Mouse (Mus musculus) mature B cell (primary cell): Measurements from ENCODE around the gene Ece1.

ENCODE experiments used
- in situ Hi-C: fragments of 300-500 bp; cut with MboI; formaldehyde crosslinking; loops from 2 replicates; pipeline ENCODE4 v1.14.3; 2019

The Ece1 gene

DNA sequence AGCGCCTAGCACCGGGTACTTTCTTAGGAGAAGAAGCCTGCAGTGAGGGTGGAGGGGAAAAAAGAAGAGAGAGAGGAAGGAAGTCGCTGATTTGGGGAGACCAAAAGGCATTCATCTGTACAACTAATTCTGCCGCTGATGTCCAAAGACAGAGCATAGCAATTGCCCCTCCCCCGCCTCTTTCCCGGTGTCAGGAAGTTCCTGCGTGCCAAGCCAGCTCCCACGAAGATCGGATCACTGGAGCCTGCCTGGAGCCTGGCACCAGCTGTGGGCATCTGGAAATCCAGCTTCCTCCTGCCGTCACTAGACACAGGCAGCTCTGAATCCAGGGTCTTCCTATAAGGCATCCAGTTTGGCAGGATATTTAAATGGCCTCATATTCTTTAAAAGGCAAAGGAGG is 122.2 kb downstream of the Ece1 start:
- in situ Hi-C loops = no loop called here

GRCm38 (mm10) chr4:137984746-137985145 is 122.7 kb downstream of the Ece1 start:
- in situ Hi-C loops = no loop called here

GRCm38 (mm10) chr4:137989426-137989825 is 127.4 kb downstream of the Ece1 start:
- in situ Hi-C loops = no loop called here

- in situ Hi-C loops = no loop called here
Observed at GRCm38 (mm10) chr4:137990433-137990832, 128.4 kb downstream of the Ece1 start.

- in situ Hi-C loops = no loop called here
Observed at GRCm38 (mm10) chr4:137991240-137991639, 129.2 kb downstream of the Ece1 start.

- in situ Hi-C loops = no loop called here
Observed at GRCm38 (mm10) chr4:137992890-137993289, 130.9 kb downstream of the Ece1 start, which contains the start of gene Eif4g3. Eif4g3 (plus strand) TSS chr4:137993022.

GRCm38 (mm10) chr4:137993291-137993758 is 131.3 kb downstream of the Ece1 start:
- in situ Hi-C loops = no loop called here

DNA sequence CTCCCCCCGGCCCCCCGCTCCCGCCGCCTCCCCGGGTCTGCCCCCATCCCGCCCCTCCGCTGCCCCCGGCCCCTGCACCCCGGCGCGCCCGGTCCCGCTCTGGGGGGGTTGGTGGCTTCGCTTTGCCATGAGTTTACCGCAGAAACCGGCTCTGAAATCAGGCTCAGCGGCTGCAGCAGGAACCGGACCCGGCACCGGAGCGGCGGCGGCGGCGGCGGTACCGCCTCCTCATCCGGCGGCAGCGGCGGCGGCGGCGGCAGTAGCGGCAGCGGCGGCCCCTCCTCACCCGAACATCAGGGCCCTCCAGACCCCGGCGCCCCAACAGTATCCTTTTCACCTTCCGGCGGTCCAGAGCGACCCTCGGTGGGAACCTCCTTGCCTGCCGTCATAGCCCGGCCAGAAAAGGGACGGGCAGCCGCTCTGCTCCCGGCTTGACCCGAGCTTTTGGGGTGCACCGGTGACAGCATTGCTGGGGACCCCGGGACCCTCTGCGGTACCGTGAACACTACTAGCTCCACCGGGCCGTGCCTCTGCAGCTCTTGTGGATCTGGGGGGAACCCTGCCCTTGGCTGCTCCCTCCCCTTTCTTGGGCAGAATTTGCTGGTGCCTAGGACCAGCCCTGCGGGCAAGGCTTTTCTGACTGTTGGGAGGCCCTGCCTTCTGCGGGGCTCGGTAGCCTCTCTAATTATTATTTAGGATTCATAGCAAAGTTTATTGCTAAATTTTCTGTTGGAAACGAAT is 132.0 kb downstream of the Ece1 start:
- in situ Hi-C loops = no loop called here

DNA sequence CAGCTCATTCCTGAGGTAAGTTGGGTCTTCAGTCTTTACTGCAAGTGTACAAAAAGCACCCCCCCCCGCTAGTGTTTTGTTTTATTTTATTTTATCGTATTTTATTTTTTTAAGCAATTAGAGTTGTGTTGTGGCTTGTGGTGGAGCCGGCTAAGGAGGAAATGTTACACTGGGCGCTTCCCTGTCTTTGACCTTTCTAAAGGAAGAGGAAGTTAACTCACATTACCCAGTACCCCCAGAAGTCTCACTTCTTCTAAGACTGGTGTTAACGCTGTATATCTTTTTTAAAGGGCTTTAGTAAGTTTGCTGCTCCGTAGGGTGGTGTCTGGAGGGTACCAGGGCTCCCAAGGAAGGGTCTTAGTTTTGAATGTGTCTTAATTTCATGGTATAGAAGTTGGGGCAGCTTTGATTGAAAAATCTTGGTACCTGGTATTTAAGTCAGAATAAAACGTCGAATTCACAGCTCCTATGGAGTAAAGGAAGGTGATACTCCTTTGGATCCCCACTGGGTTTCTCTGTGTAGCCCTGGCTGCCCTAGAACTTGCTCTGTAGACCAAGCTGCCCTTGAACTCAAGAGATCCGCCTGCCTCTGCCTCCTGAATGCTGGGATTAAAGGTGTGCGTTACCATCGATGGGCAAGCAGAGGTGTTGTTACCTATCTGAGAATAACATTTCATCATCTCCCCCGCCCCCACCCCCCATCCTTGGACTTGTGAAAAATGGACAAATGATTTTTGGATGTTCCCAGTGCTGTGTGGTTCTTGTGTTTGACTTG is 132.7 kb downstream of the Ece1 start:
- in situ Hi-C loops = no loop called here

- in situ Hi-C loops = no loop called here
Observed at GRCm38 (mm10) chr4:137995399-137995798, 133.4 kb downstream of the Ece1 start.

DNA sequence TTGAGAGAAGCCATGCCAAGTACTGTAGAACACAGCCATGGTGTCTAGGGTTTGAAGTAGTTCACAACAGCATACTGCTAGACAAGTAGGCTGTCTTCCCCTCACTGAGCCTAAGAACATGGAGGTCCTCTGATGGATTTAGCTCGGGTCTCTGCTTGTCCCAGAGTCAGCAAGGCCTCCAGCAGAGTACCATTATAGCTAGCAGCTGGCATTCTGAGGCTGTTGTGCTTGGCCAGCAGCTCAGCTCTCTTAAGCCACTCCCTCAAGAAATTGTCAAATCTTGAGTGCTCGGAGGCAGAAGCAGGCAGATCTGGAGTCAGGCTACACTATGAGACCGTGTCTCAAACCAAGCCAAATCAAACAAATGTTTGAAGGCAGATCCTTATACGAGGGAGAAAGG is 136.2 kb downstream of the Ece1 start:
- in situ Hi-C loops = no loop called here

- in situ Hi-C loops = no loop called here
Observed at GRCm38 (mm10) chr4:138000682-138001081, 138.6 kb downstream of the Ece1 start.

DNA sequence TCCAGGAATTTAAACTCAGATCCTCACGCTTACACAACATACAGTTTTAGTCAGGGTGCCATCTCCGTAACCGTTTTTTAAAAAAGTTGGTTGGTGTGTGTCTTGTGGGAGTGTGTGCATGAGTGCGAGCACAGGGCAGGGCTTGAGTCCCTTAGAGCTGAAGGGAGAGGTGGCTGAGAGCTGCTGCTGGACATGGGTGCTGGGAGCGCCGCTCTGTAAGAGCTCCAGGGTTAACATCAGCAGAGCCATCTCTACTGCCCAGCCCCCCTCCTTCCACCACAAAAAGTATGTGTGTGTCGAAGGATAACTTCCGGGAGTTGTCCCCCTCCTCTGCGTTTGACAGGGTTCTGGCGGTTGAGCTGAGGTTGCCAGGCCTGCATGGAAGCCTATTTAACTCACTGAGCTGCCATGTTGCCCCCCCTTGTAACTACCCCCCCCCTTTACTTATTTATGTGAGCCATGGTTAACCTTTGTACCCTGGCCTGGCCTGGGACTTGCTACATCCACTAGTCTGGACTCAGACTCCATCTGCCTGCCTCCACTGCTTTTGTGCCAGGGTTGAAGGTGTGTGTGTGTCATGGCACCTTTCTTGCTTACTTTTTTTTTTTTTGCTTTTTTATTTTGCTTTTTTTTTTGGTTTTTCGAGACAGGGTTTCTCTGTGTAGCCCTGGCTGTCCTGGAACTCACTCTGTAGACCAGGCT is 142.0 kb downstream of the Ece1 start:
- in situ Hi-C loops = no loop called here

- in situ Hi-C loops = no loop called here
Observed at GRCm38 (mm10) chr4:138005781-138006180, 143.7 kb downstream of the Ece1 start.

DNA sequence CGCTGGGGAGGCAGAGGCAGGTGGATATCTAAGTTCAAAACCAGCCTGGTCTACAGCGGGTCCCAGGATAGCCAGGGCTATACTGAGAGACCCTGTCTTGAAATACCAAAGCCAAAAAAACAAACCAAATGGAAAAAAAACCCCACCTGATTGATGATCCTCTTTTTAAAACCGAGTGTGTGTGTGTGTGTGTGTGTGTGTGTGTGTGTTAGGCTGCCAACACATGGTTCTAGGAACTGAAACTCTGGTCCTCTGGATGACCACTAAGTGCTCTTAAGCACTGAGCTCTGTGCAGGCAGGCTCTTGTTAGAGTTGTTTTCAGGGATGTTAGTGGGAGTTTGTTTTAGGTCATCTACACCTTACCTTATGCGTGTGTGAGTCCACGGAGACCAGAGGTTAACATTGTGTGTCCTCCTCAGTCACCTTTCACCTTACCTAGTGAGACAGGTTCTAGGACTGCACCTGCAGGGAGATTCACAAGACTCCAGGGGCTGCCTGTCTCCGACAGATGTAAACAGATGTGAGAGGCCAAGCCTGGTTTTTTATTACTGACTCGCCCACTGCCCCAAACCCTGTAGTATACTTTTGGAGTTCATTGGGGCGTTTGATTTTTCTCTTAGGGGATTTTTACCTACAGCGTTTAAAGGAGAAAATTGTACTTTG is 145.0 kb downstream of the Ece1 start:
- in situ Hi-C loops = no loop called here

DNA sequence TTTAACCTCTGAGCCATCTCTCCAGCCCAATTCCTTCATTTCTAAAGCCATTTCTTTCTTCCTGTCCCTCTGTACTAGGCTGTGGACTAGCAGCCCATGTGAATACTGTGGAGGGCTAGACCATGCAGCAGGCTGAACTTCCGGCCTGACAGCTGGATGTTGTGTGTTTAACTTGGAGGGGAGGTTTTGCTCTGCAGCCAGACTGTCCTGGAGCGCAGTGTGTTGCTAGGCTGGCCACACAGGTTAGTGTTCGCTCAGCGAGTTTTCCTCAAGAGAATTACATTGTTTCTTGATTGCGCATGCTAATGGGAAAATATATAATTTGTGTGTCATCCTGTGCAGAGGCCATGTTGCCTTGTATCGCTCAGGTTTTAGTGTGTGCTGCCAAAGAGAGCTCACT is 146.6 kb downstream of the Ece1 start:
- in situ Hi-C loops = no loop called here

DNA sequence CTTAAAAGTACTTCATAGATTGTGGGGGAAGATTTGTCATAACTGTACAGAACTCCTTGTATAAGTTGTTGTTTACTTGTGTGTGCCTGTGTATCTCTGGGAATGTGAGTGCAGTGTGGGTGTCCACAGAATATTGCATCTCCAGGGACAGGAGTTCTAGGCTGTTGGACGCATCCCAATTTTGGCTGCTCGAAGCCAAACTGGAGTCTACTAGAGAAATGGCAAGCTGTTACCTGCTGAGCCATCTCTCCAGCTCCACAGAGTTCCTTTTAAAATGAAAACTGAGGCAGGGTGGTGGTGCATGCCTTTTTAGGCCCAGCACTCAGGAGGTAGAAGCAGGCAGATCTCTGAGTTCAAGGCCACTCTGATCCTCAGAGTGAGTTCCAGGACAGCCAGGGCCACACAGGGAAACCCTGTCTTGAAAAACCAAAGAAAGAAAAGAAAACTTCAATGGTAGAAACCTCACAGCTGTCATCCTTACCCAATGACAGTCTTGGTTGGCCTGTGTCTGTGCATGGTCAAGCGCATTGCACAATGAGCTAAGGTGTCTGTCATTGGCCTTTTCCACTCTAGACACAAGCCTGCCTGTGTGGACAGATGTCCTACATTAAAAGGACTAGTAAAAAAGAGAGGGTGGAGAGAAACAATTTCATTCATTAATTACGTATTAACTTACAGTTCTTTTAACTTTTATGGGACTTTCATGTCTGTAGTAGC is 147.9 kb downstream of the Ece1 start:
- in situ Hi-C loops = no loop called here

DNA sequence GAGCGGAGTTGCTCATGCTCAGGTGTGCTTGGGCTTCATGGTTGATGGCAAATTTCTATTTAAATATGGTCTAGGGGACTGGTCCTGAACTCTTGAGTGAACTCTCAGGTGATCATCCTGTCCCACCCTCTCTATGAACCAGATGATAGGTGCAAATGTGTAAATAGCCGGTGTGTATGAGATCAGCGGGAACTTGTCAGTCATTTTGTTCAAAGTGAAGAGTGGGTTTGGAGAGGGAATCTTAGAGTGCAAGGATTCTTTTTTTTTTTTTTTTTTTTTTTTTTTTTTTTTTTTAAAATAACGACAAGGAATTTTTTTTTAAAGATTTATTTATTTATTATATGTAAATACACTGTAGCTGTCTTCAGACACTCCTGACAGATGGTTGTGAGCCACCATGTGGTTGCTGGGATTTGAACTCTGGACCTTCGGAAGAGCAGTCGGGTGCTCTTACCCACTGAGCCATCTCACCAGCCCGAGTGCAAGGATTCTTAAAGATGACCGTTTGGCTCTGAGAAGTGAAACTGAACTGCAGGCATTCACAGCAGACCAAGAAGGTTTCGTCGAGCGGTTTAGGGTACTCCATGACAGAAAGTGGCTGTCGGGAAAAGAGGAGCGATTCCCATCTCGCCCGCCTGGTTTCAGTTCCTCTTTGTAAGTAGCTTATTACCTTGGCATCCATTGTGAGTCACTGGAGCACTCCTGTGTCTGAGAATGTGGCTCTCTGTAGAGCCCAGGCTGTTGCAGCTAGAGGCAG is 151.9 kb downstream of the Ece1 start:
- in situ Hi-C loops = no loop called here
